Mouse (Mus musculus): ENCODE measurements at regions not wholly inside any gene's neighbourhood (a gene's known extent, or its start where the extent isn't known, plus 50 kb on each side); places are given as distances from the start of the nearest gene placed in this dataset.

GRCm38 (mm10) chr16:51881127-51881526 is 149.9 kb upstream of the Cblb start:
- TF ChIP-seq CTCF (IDR thresholded peaks at IDR 0.05; ENCODE audit: borderline replicate concordance, insufficient read depth, low read depth, low read length), result no peak
- TF ChIP-seq POLR2A (IDR thresholded peaks at IDR 0.05; ENCODE audit: borderline replicate concordance, insufficient read depth, low read length), result no peak

Data from cerebellum, adult 2 months (tissue).